Mouse (Mus musculus) heart, adult 2 months (tissue): Measurements from ENCODE around the gene Prkaca.

Source experiments
- CTCF ChIP-seq: fragments of 200-600 bp; IDR thresholded peaks from 2 replicates; pipeline ENCODE4 v1.8.1; 2022; ENCODE audit warnings: antibody characterized with exemption, mild to moderate bottlenecking, moderate library complexity
- EP300 ChIP-seq: fragments of 200-500 bp; IDR thresholded peaks from 2 replicates; pipeline ENCODE4 v1.6.1; 2011; ENCODE audit warnings: low read depth, low read length, control low read depth; ENCODE audit not compliant: insufficient read depth
- POLR2A ChIP-seq: fragments of 200-500 bp; IDR thresholded peaks from 2 replicates; pipeline ENCODE4 v1.6.1; 2011; ENCODE audit warnings: mild to moderate bottlenecking, low read depth, low read length, control low read depth; ENCODE audit not compliant: insufficient read depth

- TF ChIP-seq CTCF (no peak), EP300 (no peak), POLR2A (no peak)
Observed at GRCm38 (mm10) chr8:84019738-84020137, 46.9 kb downstream of the Prkaca start.
